Mouse (Mus musculus): ENCODE measurements around the gene Alg1. TPM values are rescaled to one million over a fixed set of nuclear protein-coding genes. Genes with fewer than 3 reads are reported as not detected.

Alg1 gene
- polyA plus RNA-seq, 1 experiment from 2014 or later: 39.3 TPM

Small RNAs within 50 kb of the gene (microRNA-seq; reads per million reads assigned to microRNA genes)
- not detected for gene Gm23689
- not detected for gene Gm26095
- not detected for gene Mir6364

Other genes starting within 250 kb of the Alg1 start
- gene Sept12, start 235.8 kb upstream of the Alg1 start, polyA plus RNA-seq (2015; fragmentation: Nextera tagmentation; extraction: Ambion mirVana): 0.06 TPM in 1 of 2 replicates, not detected in the other
- 12.5 and 15.0 TPM in 2 replicates for gene Smim22, start 226.3 kb upstream of the Alg1 start, polyA plus RNA-seq (2015; fragmentation: Nextera tagmentation; extraction: Ambion mirVana)
- gene Rogdi, start 220.1 kb upstream of the Alg1 start, polyA plus RNA-seq (2015; fragmentation: Nextera tagmentation; extraction: Ambion mirVana): 117 and 123 TPM in 2 replicates
- 172 and 176 TPM in 2 replicates for gene Glyr1, start 183.8 kb upstream of the Alg1 start, polyA plus RNA-seq (2015; fragmentation: Nextera tagmentation; extraction: Ambion mirVana)
- gene Ubn1, start 183.6 kb upstream of the Alg1 start, polyA plus RNA-seq (2015; fragmentation: Nextera tagmentation; extraction: Ambion mirVana): 17.4 and 20.2 TPM in 2 replicates
- 3.2 and 3.4 TPM in 2 replicates for gene Ppl, start 101.2 kb upstream of the Alg1 start, polyA plus RNA-seq (2015; fragmentation: Nextera tagmentation; extraction: Ambion mirVana)
- gene Sec14l5, start 86.5 kb upstream of the Alg1 start, polyA plus RNA-seq (2015; fragmentation: Nextera tagmentation; extraction: Ambion mirVana): 0.06 and 0.09 TPM in 2 replicates
- gene Nagpa, start 29.6 kb upstream of the Alg1 start, polyA plus RNA-seq (2015; fragmentation: Nextera tagmentation; extraction: Ambion mirVana): 21.9 and 25.3 TPM in 2 replicates
- gene AU021092, start 11.3 kb upstream of the Alg1 start, polyA plus RNA-seq (2015; fragmentation: Nextera tagmentation; extraction: Ambion mirVana): 7.0 and 9.8 TPM in 2 replicates
- gene Eef2kmt, start 22.4 kb downstream of the Alg1 start, polyA plus RNA-seq (2015; fragmentation: Nextera tagmentation; extraction: Ambion mirVana): 36.3 and 39.6 TPM in 2 replicates